Mouse (Mus musculus) liver, embryonic 16.5 days (tissue): ENCODE measurements at regions not wholly inside any gene's neighbourhood (a gene's known extent, or its start where the extent isn't known, plus 50 kb on each side); places are given as distances from the start of the nearest gene placed in this dataset.

Experiments
- ATAC-seq: fragments of 200-750 bp; cut with Nextera tagmentation; 2 replicates; pipeline ENCODE4 v1.8.0; 2017; ENCODE audit warnings: low read depth, mild to moderate bottlenecking, moderate number of reproducible peaks, moderate library complexity
- H3K27ac ChIP-seq: fragments of 300-500 bp; sonication (generic); 2 replicates; pipeline ENCODE4 v1.5.1; 2014; ENCODE audit warnings: mild to moderate bottlenecking, low read length
- H3K27me3 ChIP-seq: fragments of 300-500 bp; sonication (generic); 2 replicates; pipeline ENCODE4 v1.6.1; 2014; ENCODE audit warnings: low read depth, low read length, mixed read lengths; ENCODE audit not compliant: control insufficient read depth, insufficient read depth
- H3K36me3 ChIP-seq: fragments of 300-500 bp; sonication (generic); 2 replicates; pipeline ENCODE4 v1.6.1; 2014; ENCODE audit warnings: mild to moderate bottlenecking; ENCODE audit not compliant: control insufficient read depth, insufficient read depth
- H3K4me1 ChIP-seq: fragments of 300-500 bp; sonication (generic); 2 replicates; pipeline ENCODE4 v1.6.1; 2014; ENCODE audit warnings: low read depth, low read length, mixed read lengths; ENCODE audit not compliant: control insufficient read depth
- H3K4me2 ChIP-seq: fragments of 300-500 bp; sonication (generic); 2 replicates; pipeline ENCODE4 v1.6.1; 2014; ENCODE audit warnings: low read depth, low read length, mixed read lengths
- H3K4me3 ChIP-seq: fragments of 300-500 bp; sonication (generic); 2 replicates; pipeline ENCODE4 v1.5.1; 2014; ENCODE audit warnings: low read depth, mild to moderate bottlenecking, low read length
- H3K9ac ChIP-seq: fragments of 300-500 bp; sonication (generic); 2 replicates; pipeline ENCODE4 v1.6.1; 2014; ENCODE audit warnings: low read depth, low read length
- H3K9me3 ChIP-seq: fragments of 300-500 bp; sonication (generic); replicated peaks from 2 replicates; pipeline ENCODE4 v1.6.1; 2016; ENCODE audit warnings: low read length; ENCODE audit not compliant: control insufficient read depth
- whole genome bisulfite sequencing: fragments of 180-500 bp; shearing (Covaris S2); extraction: QIAGEN DNeasy Blood & Tissue Kit; methylation state at CpG from one replicate; pipeline ENCODE4 v1.1.7; 2014; ENCODE audit not compliant: insufficient replicate concordance; 5-methylcytosine and 5-hydroxymethylcytosine counted together

DNA sequence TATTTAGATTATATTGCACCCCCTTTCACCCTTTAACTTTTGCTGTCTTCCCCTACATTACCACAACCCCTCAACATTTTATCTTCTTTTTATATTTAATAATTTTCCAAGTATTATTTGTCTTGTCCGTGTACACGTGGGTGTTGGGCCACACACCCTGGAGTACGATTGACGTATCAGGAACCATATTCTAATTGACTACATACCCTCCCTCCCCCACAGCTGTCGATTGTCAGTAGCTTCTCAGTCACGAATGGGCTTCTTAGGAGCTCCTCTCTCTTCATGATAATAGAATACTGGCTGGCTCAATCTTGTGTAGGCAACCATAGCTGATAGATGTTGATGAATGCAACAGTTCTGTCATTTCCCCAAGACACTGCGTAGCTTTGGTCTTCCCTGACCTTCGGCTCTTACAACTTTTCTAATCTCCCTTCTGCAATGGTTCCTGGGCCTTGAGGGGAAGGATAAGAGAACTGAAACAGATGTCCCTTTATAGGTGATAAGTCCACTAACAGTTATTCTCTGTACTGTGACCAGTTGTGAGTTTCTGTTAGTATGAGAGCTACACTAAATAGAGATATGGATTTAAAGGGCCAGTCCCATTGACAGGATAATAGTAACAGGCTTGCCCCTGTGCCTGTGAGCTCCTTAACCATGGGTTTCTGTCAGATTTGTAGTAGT lies 310.9 kb downstream of the Epha7 start:
- H3K4me1 ChIP-seq, result no peaks in the 10 kb centered on the region
- no peak overlapping the region for H3K9ac ChIP-seq
- peak overlapping the region; percentile 76 for H3K27ac ChIP-seq
- H3K27me3 ChIP-seq, result no peaks in the 10 kb centered on the region
- H3K9me3 ChIP-seq, result no peaks in the 10 kb centered on the region
- no peak overlapping the region for H3K4me3 ChIP-seq
- 30% methylated on average over 8 of the region's 8 CpGs for WGBS
- no peaks in the 10 kb centered on the region for H3K36me3 ChIP-seq
- H3K4me2 ChIP-seq, result 0 out of 2 replicates have a peak overlapping the region, but pooled peaks have one; percentile 32
- peak; percentile 94 for ATAC-seq

DNA sequence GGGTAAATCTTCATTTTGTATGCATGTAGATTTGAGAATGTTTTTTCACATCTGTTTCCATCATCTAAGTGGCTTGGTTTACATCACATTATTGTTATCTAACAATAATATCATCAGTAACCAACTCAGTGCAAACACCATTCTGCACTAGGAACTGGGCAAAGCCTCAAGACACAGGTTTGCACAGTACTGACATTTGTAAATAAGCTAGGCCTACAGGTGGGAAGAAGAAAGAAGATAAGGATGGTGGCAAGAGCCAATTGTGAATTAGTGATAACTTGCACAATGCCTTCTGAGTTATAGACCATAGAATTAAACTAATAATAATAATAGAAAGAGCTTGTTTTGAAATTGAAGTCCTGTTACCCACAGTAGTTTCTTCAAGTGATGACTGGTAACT lies 317.6 kb downstream of the Epha7 start:
- ATAC-seq, result 0 out of 2 replicates have a peak, but pooled peaks have one; percentile 35
- Histone ChIP-seq H3K27ac (no peak overlapping the region), H3K4me1 (no peaks in the 10 kb centered on the region), H3K9ac (no peak overlapping the region), H3K4me2 (no peak overlapping the region), H3K27me3 (no peaks in the 10 kb centered on the region), H3K9me3 (no peaks in the 10 kb centered on the region), H3K36me3 (no peaks in the 10 kb centered on the region), H3K4me3 (no peak overlapping the region)

DNA sequence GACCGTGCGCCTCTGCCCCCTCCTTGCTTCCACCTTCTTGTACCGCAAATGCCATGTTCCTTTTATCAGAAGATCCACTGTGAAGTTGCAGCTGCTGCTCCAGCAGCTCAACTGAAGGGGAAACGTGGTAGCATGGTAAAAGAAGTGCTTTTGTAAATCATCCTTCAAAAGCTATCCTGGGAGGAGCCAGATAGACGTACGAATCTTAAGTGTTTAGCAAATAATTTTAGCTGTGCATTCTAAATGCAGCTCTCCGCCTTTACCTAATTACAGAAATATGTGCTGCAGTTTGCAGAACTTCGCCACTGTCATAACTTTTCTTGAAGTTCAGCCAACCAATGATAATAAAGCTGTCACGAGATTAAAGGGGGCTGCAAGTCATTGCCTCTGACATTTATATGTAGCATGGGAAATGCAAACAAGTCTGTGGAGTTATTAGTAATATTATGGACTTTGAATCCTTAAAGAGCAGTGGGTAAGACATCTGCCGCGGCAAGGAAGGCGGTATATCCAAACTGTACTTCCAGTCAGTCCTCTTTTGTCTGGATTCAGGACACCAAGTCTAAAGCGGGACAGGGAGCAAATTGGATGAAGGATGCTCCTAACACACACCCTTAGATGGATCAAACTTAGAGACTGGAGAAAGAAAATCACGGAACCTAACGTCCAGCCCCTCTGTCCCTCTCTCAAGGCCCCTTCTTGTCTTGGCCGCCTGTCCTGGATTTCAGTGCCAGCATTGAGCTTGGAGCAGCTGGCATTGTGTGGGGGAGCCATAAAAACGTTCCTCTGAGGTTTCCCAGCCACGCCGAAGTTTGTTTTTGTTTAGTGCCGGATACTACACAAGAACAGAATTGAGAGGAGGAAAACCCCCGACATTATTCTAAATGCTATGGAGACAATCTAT lies 320.7 kb downstream of the Epha7 start:
- Histone ChIP-seq H3K4me2 (no peak overlapping the region), H3K4me3 (no peak overlapping the region), H3K36me3 (no peaks in the 10 kb centered on the region), H3K9me3 (no peaks in the 10 kb centered on the region), H3K9ac (no peak overlapping the region), H3K27me3 (no peaks in the 10 kb centered on the region), H3K4me1 (no peaks in the 10 kb centered on the region), H3K27ac (no peak overlapping the region)
- no peak for ATAC-seq
- WGBS, result 62% methylated on average over 21 of the region's 21 CpGs

DNA sequence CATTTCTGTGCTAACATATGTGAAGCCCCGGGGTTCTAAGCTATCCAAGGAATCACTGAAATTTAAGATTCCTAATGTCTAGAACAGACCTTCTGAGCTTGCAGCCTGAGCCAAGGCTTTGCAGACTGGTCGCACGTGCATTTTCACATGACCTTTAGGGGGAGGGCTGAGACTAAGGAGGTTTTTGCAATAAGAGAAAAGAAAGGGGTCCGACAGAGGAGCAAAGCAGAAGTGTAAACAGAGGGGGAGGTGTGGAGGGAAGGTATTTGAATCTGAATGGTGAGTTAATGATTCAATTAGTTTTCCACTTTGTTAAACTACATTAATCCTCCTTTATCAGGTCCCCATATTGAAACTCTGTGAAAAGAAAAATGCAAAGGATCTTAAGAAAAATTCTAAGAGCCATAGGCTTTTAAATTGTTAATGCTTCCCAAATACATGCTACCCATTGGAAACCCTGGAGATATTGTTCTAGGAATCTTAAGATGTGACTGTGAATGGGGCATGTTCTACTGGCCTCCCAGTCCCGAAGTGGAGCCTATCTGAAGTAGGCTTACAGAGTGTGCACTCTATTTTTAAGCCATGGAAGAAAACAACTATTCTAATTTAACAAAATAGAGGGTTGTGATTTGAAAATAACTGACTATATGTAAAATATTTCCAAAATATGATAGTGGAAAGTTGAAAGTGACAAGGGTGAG lies 322.9 kb downstream of the Epha7 start:
- Histone ChIP-seq H3K27me3 (no peaks in the 10 kb centered on the region), H3K9me3 (no peaks in the 10 kb centered on the region), H3K4me2 (no peak overlapping the region), H3K27ac (no peak overlapping the region), H3K36me3 (no peaks in the 10 kb centered on the region), H3K4me1 (no peaks in the 10 kb centered on the region), H3K4me3 (no peak overlapping the region), H3K9ac (no peak overlapping the region)
- 40% methylated on average over 5 of the region's 5 CpGs for WGBS
- no peak for ATAC-seq

DNA sequence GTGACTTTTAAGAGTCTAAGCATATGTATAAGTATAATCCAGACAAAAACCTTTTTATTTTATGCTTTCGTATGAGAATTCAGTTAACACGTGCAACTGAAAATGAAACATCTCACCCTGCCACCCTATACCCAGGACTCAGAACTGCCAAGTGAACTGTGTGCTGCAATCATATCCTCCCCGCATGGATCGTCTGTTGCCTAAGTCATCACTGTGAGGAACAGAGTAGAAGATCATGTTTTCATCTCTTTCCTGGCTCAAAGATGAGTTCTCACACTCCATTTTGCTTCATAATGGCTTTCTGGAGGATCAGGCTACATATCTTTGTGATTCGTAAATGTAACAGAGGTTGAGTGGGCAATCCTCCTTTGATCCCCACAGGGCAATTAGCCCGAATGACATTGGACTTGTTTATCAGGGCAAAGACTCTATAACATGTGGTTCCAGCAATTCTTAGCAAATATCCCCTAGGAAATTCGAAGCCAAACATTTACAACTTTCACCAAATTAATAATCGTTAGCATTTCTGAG lies 325.9 kb downstream of the Epha7 start:
- ATAC-seq, result no peak
- H3K36me3 ChIP-seq, result no peaks in the 10 kb centered on the region
- H3K27me3 ChIP-seq, result no peaks in the 10 kb centered on the region
- no peak overlapping the region for H3K27ac ChIP-seq
- H3K9ac ChIP-seq, result no peak overlapping the region
- no peaks in the 10 kb centered on the region for H3K4me1 ChIP-seq
- H3K4me3 ChIP-seq, result no peak overlapping the region
- no peaks in the 10 kb centered on the region for H3K9me3 ChIP-seq
- no peak overlapping the region for H3K4me2 ChIP-seq
- WGBS, result 64% methylated on average over 8 of the region's 8 CpGs

DNA sequence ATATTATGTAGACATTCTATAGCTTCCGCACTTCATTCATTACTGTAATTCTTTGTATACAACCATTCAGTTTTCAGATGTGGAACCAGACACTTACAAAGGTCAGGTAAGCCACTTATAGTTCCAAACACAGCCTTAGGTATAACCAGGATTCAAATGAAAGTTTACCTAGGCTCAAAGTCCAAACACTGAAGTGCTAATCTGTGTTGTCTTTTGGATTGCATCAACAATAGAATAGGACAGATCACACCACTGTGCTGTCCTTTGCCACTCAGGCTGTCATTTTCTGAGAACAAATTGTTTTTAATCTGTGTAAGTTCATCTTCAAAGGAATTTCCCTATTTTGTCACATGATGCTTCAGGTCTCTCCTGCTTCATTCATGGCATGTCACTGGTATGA lies 330.5 kb downstream of the Epha7 start:
- H3K4me1 ChIP-seq, result no peaks in the 10 kb centered on the region
- no peak overlapping the region for H3K4me2 ChIP-seq
- H3K36me3 ChIP-seq, result no peaks in the 10 kb centered on the region
- WGBS, result 81% methylated on average over 1 of the region's 1 CpGs
- no peaks in the 10 kb centered on the region for H3K9me3 ChIP-seq
- no peak overlapping the region for H3K4me3 ChIP-seq
- no peak for ATAC-seq
- H3K9ac ChIP-seq, result no peak overlapping the region
- H3K27ac ChIP-seq, result no peak overlapping the region
- no peaks in the 10 kb centered on the region for H3K27me3 ChIP-seq

DNA sequence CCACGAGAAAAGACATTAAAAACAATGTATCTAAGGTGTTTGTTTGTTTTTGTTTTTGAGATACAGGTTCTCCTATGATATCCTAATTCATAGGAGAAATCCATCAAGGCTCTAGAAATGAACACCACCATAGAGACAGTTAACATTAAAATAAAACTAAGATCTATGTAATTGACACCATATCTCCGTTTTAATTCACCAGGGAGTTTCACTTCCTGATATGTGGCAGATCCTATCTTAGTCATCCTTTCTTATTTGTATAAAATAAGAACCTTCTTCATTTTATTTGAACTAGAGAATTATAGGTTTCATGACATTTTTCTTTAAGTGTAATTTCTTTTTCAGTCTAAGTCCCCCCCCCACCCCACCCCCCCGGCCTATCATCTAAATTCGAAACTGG lies 332.3 kb downstream of the Epha7 start:
- Histone ChIP-seq H3K4me2 (no peak overlapping the region), H3K27me3 (no peaks in the 10 kb centered on the region), H3K9me3 (no peaks in the 10 kb centered on the region), H3K4me3 (no peak overlapping the region), H3K9ac (no peak overlapping the region), H3K36me3 (no peaks in the 10 kb centered on the region), H3K4me1 (no peaks in the 10 kb centered on the region), H3K27ac (no peak overlapping the region)
- 65% methylated on average over 4 of the region's 4 CpGs for WGBS
- no peak for ATAC-seq

DNA sequence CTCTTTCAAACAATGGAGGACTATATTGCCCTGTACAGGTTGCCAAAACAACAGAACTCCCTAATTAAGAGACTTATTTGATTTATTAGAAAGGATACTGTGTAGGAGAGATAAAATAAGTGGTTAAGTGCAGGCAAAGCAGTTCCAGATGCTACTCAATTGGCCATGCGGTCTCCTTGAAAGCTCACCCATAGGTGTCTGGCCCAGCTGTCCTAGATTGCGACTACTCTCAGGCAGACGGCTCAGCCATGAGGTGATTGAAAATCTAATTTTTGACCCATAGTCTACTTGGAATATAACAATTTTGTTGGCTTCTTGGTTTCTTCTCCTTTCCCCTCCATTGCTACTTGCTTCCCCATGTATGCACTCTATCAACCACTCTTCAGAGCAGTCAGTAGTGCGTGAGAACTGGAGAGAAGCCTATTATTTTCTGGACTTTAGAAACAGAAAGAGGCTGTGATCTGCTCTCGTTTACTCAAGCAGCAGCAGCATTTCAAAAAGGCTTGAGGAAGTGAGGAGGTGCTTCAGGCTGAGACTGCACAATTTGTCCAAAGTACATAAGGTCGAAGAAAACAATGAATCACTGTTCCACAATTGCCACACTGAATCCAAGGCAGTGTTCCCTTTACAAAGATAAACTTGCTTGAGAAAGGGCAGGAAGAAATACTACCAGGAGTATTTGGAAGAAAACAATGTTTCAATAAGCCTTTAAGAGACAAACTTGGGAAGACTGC lies 339.4 kb downstream of the Epha7 start:
- no peaks in the 10 kb centered on the region for H3K36me3 ChIP-seq
- H3K4me3 ChIP-seq, result no peak overlapping the region
- H3K4me1 ChIP-seq, result no peaks in the 10 kb centered on the region
- H3K9ac ChIP-seq, result no peak overlapping the region
- ATAC-seq, result no peak
- WGBS, result 52% methylated on average over 6 of the region's 6 CpGs
- H3K9me3 ChIP-seq, result no peaks in the 10 kb centered on the region
- no peak overlapping the region for H3K27ac ChIP-seq
- no peaks in the 10 kb centered on the region for H3K27me3 ChIP-seq
- H3K4me2 ChIP-seq, result no peak overlapping the region
